Mouse (Mus musculus) midbrain, embryonic 11.5 days (tissue): Measurements from ENCODE around the gene Rnf17. TPM values are rescaled to one million over a fixed set of nuclear protein-coding genes. Genes with fewer than 3 reads are reported as not detected.

Source experiments
- polyA plus RNA-seq: library from polyadenylated mRNA; unstranded; fragments of >200 nt; fragmentation: Nextera tagmentation; extraction: Ambion mirVana; gene quantifications from 2 replicates; pipeline ENCODE4 v1.2.1, GENCODE M21; 2014

The Rnf17 gene
- polyA plus RNA-seq, 1 experiment from 2014 or later = 1.3 TPM

Other genes with a start within 250 kb of the Rnf17 start
- not detected in 2 replicates for gene Gzmg, start 243.0 kb upstream of the Rnf17 start, polyA plus RNA-seq
- not detected in 2 replicates for gene Gzmn, start 228.0 kb upstream of the Rnf17 start, polyA plus RNA-seq
- gene Gzmf, start 191.2 kb upstream of the Rnf17 start, polyA plus RNA-seq = not detected in 2 replicates
- not detected in 2 replicates for gene Gzmc, start 167.9 kb upstream of the Rnf17 start, polyA plus RNA-seq
- not detected in 2 replicates for gene Gzmb, start 140.3 kb upstream of the Rnf17 start, polyA plus RNA-seq
- 0.10 TPM in 1 of 2 replicates, not detected in the other for gene Atp12a, start 37.5 kb upstream of the Rnf17 start, polyA plus RNA-seq
- gene Cenpj, start 172.8 kb downstream of the Rnf17 start, polyA plus RNA-seq = 24.4 and 26.6 TPM in 2 replicates
- 1.3 and 1.5 TPM in 2 replicates for gene Parp4, start 173.0 kb downstream of the Rnf17 start, polyA plus RNA-seq